Mouse (Mus musculus) spleen, adult 12 weeks (tissue): ENCODE data around the gene Il17re.

ENCODE experiments used
- DNase-seq: peaks from one replicate; pipeline ENCODE4 v3.0.0; 2022; ENCODE audit warnings: low spot score

Gene Il17re

GRCm38 (mm10) chr6:113457952-113458534 is at the start of gene Il17re:
Gene Il17re, plus strand, starts transcription at chr6:113458484.
- DNase-seq, result no peak

GRCm38 (mm10) chr6:113410001-113410400 is 48.3 kb upstream of the Il17re start:
- DNase-seq, result no peak

DNA sequence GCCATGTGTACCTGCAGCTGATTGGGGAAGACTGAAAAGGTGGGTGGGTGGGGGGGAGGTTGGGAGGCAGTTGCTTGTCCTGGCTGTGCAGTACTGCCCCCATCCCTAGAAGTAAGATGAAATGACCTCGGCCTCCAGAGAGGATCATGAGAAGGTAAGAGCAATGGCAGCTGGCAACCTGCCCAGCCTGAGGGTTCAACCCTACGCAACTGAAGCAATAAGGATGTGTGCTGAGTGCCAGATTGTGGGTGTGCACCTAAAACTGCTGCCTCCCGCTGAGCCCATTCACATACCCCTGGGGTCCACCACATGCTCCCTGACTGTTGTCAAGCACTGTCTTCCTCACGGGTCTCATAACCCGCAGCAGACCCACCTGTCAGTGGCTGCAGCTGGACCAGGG is 41.9 kb upstream of the Il17re start:
- no peak for DNase-seq

GRCm38 (mm10) chr6:113418441-113419198 is 39.7 kb upstream of the Il17re start:
- DNase-seq, result no peak

- peak; percentile 95 for DNase-seq
Measured at GRCm38 (mm10) chr6:113419199-113419587, 39.1 kb upstream of the Il17re start, which contains the start of gene Rpusd3. Gene Rpusd3, minus strand, starts transcription at chr6:113419340.

DNA sequence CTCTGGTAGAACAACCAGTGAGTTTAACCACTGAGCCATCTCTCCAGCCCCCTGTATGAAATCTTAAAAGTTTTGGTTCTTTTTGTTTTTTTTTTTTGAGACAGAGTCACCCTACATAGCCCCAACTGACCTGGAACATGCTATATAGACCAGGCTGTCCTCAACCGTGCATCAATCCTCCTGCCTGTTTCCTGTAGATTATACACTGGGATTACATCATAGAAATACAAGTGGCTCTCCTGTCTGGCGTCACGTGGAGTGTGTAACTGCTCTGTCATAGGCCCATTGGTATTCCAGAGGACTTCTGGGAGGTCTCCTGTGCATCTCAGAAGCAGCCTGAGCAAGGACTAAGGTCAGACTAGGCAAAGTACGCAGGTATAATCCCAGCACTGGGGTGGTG is 35.3 kb upstream of the Il17re start:
- DNase-seq, result no peak

GRCm38 (mm10) chr6:113424187-113424586 is 34.1 kb upstream of the Il17re start:
- no peak for DNase-seq

DNA sequence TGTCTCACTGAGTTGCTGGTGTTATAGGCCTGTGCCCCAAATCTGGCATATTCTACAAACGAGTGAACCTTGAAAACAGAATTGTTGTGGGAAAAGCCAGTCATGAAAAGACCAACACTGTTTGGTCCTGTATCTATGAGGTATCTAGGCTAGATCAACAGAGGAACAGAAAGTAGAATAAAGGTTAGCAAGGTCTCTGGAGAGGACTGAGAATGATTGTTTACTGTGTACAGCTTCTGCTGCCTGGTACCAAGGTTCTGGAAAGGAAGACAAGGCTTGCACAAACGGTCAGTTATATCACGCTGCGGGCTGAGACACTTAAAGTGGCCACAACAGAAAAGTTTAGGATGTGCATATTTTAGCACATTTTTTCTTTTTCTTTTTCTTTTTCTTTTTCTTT is 31.6 kb upstream of the Il17re start:
- no peak for DNase-seq

GRCm38 (mm10) chr6:113427397-113427796 is 30.9 kb upstream of the Il17re start:
- DNase-seq, result peak; percentile 29

- DNase-seq, result no peak
Measured at GRCm38 (mm10) chr6:113428006-113428405, 30.3 kb upstream of the Il17re start.

- no peak for DNase-seq
Measured at GRCm38 (mm10) chr6:113429965-113430364, 28.3 kb upstream of the Il17re start.

GRCm38 (mm10) chr6:113430846-113431245 is 27.4 kb upstream of the Il17re start:
- DNase-seq, result no peak

DNA sequence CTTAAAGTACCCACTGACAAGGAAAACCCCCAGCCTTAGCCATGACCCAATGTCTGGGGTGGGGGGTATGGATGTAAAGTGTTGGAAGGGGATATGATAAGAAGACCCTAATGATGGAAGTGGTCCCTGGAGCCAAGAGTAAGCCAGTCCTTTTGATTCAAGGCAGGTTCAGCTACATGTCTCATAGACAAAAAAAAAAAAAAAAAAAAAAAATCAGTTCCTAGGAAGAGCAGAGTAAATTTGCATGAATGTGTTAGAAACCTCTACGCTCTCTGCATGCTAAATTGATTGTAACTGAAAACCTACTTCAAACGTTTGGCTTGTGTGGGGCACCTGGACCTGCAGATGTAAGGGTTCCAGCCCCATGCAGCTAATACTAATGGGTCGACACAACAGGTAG is 26.5 kb upstream of the Il17re start:
- no peak for DNase-seq

DNA sequence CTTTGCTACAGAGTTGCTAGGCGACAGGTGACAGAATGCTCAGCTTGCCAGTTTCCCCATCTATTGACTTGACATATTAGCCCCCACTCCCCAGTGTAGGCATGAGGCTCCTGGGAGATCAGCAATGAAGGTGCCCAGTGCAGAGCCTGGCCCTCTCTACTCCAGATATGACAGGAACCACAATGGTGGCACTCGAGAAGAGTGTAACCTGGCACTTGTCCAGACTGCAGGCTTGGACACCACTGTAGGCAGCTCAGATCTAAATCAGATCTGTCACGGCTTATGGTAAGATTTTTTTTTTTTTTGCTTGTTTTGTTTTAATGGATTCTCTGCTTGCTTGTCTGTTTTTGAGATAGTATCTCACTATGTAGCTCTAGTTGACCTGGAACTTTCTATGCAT is 24.6 kb upstream of the Il17re start:
- DNase-seq, result no peak

- DNase-seq, result no peak
Measured at GRCm38 (mm10) chr6:113434691-113435090, 23.6 kb upstream of the Il17re start.

GRCm38 (mm10) chr6:113435664-113436205 is 22.5 kb upstream of the Il17re start, which contains the start of gene Cidec:
Gene Cidec, minus strand, starts transcription at chr6:113435760.
- no peak for DNase-seq

DNA sequence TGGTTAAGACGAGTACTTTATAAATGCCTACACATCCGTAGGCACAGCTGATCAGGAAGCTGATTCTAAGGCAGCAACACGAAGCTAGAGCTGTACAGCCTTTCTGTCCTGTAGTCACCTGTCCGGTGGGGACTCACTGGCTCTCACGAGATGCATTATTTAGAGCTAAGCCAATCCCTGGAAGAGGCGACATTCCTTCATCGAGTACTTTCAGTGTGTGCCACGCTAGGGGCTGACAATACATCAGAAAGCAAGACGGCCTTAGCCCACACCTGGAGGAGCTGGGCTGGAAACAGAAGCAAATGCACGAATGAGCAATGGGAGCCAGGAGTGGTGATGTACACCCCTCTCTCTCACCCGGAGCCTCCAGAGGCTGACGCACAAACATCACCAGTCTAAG is 21.1 kb upstream of the Il17re start:
- DNase-seq, result no peak

DNA sequence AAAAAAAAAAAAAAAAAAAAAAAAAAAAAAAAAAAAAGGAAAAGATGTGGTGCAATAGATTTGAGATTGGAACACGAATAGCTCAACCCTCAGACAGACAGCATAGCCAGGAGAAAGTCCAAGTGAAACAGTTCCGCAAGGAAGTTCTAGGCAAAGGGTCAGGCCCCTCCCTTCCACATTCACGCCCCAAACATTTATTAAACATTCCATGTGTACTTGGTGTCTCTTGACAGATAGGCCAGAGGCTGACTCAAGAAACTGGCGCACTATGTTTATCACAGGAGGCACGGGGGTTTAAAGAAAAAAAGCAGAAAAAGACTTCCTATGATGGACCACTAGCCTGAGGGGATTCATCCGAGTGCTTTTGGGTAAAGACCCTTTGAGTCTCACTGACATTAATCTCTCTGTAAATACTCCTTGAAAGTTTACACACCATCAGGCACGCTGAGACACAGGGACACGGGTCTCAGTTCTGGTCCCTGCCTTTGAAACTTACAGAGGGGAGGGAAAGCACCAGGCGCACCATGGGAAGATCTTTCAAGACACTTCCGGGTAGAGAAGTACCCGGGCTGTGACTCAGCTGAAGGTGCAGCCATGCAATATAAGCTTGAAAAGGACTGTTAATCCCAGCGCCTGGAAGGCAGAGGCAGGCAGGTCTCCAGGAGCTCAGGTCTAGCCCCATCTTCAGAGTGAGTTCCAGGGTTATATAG is 19.4 kb upstream of the Il17re start:
- no peak for DNase-seq

GRCm38 (mm10) chr6:113440686-113441085 is 17.6 kb upstream of the Il17re start:
- DNase-seq, result no peak

DNA sequence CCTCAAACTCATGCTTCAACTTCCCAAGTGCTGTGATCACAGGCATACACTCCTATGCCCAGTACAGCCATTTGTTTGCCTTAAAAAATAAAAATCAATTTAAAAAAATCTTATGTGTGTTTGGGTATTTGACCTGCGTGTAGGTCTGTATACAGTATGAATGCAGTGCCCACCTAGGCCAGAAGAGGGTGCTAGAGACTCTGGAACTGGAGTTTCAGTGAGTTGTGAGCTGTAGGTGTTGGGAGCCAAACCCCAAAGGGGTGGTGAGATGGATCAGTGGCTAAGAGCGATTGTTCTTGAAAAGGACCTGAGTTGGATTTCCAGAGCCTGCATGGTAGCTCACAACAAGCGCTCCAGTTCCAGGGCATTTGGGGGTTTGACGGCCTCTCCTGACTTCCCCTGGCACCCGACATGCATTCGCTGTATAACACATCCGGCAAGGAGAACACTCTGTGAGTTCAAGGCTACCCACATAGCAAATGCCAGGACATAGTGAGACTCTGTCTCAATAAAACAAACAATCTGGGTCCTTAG is 17.1 kb upstream of the Il17re start:
- DNase-seq, result peak; percentile 73

DNA sequence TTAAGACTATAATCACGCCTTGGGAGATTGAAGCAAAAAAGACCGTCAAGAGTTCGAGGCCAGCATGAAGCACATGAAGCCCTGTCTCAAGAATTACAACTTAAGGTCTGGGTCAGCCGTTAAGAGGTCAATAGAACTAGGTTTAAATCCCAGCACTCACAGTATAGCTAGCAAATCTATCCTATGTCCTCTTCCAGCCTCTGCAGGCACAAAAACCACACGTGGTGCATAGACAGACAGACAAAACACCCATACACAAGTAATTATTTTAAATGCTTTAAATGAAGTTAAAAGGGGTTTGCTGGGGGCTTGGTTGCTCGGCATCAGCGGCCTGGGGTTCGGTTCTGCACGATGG is 16.2 kb upstream of the Il17re start:
- no peak for DNase-seq

GRCm38 (mm10) chr6:113442442-113443090 is 15.7 kb upstream of the Il17re start, which contains the start of gene Jagn1:
Gene Jagn1, plus strand, starts transcription at chr6:113442569.
- peak; percentile 84 for DNase-seq
